Mouse (Mus musculus): ENCODE data around the gene Gm5294. TPM values are rescaled to one million over a fixed set of nuclear protein-coding genes. Genes with fewer than 3 reads are reported as not detected.

Gene Gm5294
- total RNA-seq, 2 experiments from 2014 or later: not detected

DNA sequence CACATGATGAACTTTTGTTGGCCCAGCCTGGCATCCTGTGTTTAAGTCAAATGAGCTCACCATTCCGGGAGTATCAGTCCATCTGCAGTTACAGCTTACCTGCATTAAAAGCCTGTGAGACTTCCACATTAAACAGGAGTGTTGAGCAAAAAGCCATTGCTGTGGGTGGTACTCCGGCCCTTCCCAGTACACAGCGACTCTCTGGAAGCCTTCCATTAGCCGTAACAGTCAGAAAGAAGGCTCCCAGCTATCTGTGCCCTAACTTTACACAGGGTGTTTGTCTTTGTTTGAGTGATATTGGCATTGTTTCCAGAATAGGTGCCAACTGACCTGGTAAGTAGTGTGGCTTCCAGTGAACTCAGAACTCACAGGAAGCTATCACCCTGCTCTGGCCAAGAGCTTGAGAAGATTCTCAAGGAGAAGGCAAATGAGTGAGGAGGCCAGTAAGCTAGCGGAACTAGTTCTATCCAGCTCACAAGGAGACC lies 31.5 kb downstream of the Gm5294 start:
- no peak for TF ChIP-seq CTCF (IDR thresholded peaks at IDR 0.05)
- intact Hi-C loops (cut with DNase I): no loop called here
- no peak overlapping the region for H3K4me3 ChIP-seq
- H3K27ac ChIP-seq: no peak overlapping the region
- no peak for DNase-seq (ENCODE audit: extremely low spot score in 1 of 2, low spot score in 2 of 2)

DNA sequence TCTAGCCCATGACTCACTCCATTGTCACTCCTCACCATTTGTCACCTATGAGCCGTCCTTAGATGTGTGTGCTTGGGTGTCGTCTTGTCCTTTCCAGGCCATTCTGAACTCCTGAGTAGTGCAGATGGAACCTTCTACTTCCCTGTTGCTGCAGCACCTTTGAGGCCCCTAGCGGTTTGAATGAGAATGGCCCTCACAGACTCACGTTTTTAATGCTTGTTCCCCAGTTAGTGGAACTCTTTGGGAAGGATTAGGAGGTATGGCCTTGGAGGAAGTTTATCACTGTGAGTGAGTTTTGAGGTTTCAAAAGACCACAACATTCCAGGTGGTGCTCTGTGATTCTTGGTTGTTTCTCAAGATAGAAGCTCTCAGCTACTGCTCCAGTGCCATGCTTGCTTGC lies 32.3 kb downstream of the Gm5294 start:
- intact Hi-C loops (cut with DNase I): no loop called here
- Histone ChIP-seq H3K27ac (no peak overlapping the region), H3K4me3 (no peak overlapping the region)
- TF ChIP-seq CTCF (IDR thresholded peaks at IDR 0.05): no peak
- DNase-seq (ENCODE audit: extremely low spot score in 1 of 2, low spot score in 2 of 2): no peak

DNA sequence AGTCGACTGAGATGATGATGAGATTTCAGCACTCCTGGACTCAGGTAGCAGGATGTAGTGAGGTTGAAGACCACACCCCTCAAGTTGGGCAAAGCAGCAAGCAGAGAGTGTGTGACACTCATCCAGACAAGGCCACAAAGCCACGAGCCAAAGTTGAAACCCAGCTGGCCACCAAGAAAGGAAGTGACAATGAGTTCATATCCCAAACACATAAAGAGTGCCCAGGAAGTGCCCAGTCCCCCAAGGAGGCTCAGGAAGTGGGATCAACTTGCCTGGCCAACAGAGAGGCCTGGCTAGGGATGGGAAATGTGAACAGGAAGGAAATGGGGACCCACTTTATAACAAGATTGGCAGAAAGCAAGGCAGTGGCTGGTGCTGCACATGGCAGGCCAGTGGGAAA lies 33.5 kb downstream of the Gm5294 start:
- no peak for DNase-seq (ENCODE audit: extremely low spot score in 1 of 2, low spot score in 2 of 2)
- no peak overlapping the region for H3K4me3 ChIP-seq
- no peak overlapping the region for H3K27ac ChIP-seq
- no peak for TF ChIP-seq CTCF (IDR thresholded peaks at IDR 0.05)
- intact Hi-C loops (cut with DNase I): no loop called here

DNA sequence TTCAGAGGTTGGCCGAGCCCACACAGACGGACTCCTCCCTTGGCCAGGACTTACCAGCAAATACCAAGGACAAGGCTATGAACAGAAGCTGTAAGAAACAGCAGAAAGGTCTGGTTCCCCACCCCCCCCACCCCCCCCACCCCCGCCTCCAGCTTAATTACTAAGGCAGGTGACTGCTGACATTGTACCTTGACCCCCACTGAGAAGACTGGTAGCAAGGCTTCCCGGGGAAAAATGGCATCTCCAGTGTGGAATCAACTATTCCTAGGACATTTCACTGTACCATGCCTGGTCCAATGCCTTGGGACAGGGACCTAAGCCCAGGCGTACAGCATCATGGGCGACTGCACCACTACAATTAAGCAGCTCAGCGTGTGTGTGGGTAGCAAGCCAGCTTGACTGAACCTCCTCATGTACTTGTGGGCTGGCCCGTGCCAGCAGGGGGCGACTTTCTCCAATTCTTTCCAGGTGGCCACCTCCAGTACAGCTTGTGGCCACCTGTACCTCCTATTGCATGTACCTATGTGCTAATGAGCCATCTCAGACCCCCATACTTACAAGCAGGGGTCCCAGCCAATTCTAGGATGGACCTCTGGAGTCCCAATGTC lies 37.2 kb downstream of the Gm5294 start:
- peak; percentile 82 to 86 for DNase-seq (ENCODE audit: extremely low spot score in 1 of 2, low spot score in 2 of 2)
- H3K4me3 ChIP-seq: no peak overlapping the region
- intact Hi-C loops (cut with DNase I): loop anchor here (2.0 kb wide), 1 partner anchor 140 kb away; the partner anchor contains the start of gene Pdgfa

DNA sequence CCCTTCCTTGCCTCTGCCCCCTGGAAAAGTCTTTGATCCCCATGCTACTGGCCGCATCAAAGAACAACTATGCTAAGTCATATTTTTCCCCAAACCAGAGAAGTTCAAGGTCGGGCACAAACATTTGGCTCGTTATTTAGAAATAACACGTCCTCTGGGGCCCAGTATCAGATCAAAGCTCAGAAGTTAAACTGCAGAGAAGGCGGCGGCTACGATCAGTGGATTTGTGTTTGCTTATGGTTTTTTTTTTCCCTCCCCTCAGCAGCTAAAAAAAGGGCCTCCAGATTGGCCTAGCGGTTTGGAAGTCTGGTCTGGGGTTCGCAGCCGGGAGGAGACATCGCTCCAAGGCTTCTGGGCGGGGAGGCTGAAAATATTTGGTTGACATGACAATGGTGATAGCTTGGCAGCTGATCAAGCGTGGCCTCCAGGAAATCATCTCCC lies 38.0 kb downstream of the Gm5294 start:
- no peak for TF ChIP-seq CTCF (IDR thresholded peaks at IDR 0.05)
- intact Hi-C loops (cut with DNase I): loop anchor here (2.0 kb wide), 1 partner anchor 139 kb away; the partner anchor contains the start of gene Pdgfa
- H3K4me3 ChIP-seq: no peak overlapping the region
- no peak overlapping the region for H3K27ac ChIP-seq
- DNase-seq (ENCODE audit: extremely low spot score in 1 of 2, low spot score in 2 of 2): no peak

More for the DNA sequence above, 37.2 kb downstream of the Gm5294 start:
- no peak overlapping the region for H3K27ac ChIP-seq
- peak; percentile 86 for TF ChIP-seq CTCF (IDR thresholded peaks at IDR 0.05)

DNA sequence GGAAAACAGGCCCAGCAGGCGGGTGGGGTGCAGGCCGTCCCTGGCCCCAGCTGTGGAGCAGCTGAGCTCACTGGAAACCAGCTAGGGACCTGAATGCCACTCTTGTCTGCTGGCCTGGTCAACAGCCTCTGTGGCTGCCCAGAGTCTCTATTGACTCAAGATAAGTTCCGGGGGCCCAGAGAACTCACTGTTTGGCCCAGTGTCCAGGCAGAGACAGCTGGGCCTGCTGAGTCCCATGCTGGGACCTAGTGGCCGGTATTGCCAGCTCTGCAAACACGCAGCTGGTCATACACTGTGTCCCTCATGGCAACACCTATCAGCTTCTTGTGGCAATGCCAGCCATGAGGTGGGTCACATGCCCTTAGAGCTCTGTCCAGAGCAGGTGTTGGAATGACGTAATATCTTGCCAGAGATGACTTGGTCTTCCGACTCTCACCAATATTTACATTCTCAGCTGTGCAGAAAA lies 43.8 kb downstream of the Gm5294 start:
- DNase-seq (ENCODE audit: extremely low spot score in 1 of 2, low spot score in 2 of 2): peak in 1 of 2 experiments; percentile 33

DNA sequence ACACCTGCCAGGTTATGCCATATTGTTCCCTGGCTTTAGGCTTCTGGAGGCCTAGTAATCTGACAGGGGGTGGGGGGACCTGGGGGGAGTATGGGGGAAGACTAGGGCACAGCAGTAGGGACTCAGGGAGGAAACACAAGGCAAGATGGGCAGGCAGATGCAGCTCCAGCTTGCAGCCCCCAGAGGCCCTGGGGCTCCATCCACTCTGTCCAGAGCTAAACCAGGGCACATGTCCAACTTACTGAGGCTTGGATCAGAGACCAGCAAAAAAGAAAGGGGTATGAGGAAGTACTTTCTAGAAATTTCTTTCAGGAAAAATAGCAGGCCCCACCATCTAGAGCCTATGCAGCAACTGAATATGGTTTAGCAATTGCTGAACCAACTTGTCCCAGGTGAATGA lies 44.3 kb downstream of the Gm5294 start:
- TF ChIP-seq CTCF (IDR thresholded peaks at IDR 0.05): no peak
- DNase-seq (ENCODE audit: extremely low spot score in 1 of 2, low spot score in 2 of 2): no peak
- Histone ChIP-seq H3K27ac (no peak overlapping the region), H3K4me3 (no peak overlapping the region)
- intact Hi-C loops (cut with DNase I): no loop called here

More for the DNA sequence above, 43.8 kb downstream of the Gm5294 start:
- intact Hi-C loops (cut with DNase I): no loop called here
- Histone ChIP-seq H3K4me3 (no peak overlapping the region), H3K27ac (no peak overlapping the region)
- TF ChIP-seq CTCF (IDR thresholded peaks at IDR 0.05): no peak

DNA sequence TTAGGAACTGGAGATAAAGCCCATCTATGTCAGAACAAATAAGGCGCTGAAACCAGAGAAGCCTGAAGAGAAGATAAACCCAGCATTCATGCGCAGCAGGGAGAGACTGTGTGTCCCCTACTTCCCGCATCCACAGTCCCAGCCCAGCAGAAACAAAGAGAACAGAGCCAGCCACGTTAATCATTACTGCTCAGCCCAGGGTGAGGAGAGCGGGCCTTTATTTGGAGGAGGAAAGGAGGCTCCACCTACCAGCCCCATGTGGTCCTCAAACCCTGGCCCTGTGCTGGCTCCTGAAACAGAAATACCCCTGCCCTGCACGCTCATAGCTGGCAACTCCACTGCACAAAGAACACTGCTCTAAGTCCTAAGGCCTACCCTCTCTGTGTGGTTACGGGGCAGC lies 45.0 kb downstream of the Gm5294 start:
- Histone ChIP-seq H3K27ac (no peak overlapping the region), H3K4me3 (no peak overlapping the region)
- intact Hi-C loops (cut with DNase I): loop anchor here (5.0 kb wide), 1 partner anchor 57 kb away; no protein-coding TSS in a partner anchor
- no peak for DNase-seq (ENCODE audit: extremely low spot score in 1 of 2, low spot score in 2 of 2)
- TF ChIP-seq CTCF (IDR thresholded peaks at IDR 0.05): no peak

DNA sequence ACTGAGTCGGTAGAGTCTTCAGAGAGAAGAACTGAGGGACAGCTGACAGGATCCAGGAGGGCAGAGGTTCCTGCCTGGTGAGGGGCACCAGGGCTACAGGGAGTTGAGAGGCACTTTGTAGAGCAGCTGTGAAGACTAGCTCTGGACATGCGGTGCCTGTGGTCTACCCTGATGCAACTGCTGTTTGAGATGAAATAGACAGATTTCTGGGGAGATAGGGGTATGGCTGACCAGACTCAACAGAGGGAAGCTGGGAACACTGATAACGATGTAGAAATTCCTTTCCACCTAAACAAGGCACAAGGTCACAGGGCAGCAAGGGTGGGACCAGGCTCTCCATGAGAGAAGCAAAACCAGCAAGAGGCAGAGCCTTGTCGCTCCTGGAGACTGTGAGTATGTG lies 45.8 kb downstream of the Gm5294 start:
- H3K27ac ChIP-seq: no peak overlapping the region
- intact Hi-C loops (cut with DNase I): loop anchor here (5.0 kb wide), 1 partner anchor 57 kb away; no protein-coding TSS in a partner anchor
- DNase-seq (ENCODE audit: extremely low spot score in 1 of 2, low spot score in 2 of 2): no peak

More for the DNA sequence above, 45.8 kb downstream of the Gm5294 start:
- no peak for TF ChIP-seq CTCF (IDR thresholded peaks at IDR 0.05)
- no peak overlapping the region for H3K4me3 ChIP-seq

Other genes starting within 250 kb of the Gm5294 start
- gene Zfp68, start 200.3 kb upstream of the Gm5294 start, total RNA-seq (2021): 10 to 100 TPM; 28.7 to 29.7 TPM
- gene A430033K04Rik, start 197.2 kb upstream of the Gm5294 start, total RNA-seq (2021): 10 to 100 TPM; 15.3 to 16.0 TPM
- 10 to 100 TPM; 33.2 to 37.4 TPM for gene Fam20c, start 65.6 kb upstream of the Gm5294 start, total RNA-seq (2021)
- gene Pdgfa, start 177.3 kb downstream of the Gm5294 start, total RNA-seq (2021): 10 to 100 TPM; 52.1 to 53.0 TPM

Measured in left cerebral cortex, adult 2 months (tissue).